Mouse (Mus musculus): ENCODE measurements around the gene Ptprd.

DNA sequence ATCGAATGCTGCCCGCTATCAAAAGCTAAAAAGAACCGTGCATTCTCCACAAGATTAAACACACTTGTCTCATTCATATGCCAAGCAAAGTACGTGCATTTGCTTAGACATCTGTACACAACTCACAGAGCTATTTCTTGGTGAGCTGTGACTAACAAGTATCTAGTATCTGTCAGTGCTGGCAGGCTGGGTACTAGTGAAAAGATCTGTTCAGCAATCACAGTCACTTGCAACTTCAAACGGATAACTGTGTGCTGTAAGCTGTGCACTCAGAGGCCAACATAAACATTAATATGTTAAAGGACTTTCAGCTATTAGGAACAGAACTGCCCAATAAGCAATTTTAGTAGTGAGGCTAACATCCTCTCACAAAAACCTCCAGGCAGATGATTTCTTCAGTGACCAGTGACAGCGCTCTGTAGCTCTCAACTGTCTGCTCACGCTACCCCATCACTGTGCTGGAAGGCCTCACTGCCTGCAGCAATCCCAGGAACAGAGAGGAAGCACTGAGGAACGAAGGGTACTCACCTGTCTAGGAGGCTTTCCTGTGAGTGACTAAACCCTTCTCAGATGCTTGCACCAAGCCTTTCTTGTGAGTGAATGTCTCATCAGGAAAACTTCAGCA is 1918.9 kb downstream of the Ptprd start:
- TF ChIP-seq HCFC1 (IDR thresholded peaks at IDR 0.05; ENCODE audit: borderline replicate concordance, insufficient read depth, low read length) = no peak
- no peak for TF ChIP-seq ZNF384 (IDR thresholded peaks at IDR 0.05; ENCODE audit: low read depth, low read length)
- no peak for TF ChIP-seq CHD2 (IDR thresholded peaks at IDR 0.05; ENCODE audit: low read depth, low read length)
- TF ChIP-seq MAFK (IDR thresholded peaks at IDR 0.05; ENCODE audit: insufficient read depth, low read depth, low read length) = no peak
- no peak for TF ChIP-seq ZC3H11A (IDR thresholded peaks at IDR 0.05; ENCODE audit: borderline replicate concordance, low read depth, low read length)
